ENCODE assay signal across 8 mouse cellular contexts in genomic region chr4:117858794-117859193, GRCm38 (mm10). TPM values are rescaled to one million over a fixed set of nuclear protein-coding genes. Genes with fewer than 3 reads are reported as not detected.
DNase-seq lines count a peak whose midpoint lies in the region; ATAC-seq and TF ChIP-seq lines count a peak whose summit lies in the region.

No protein-coding gene starts in this region.

- H3K27me3 ChIP-seq in hindbrain, embryonic 12.5 days, result no peaks in the 10 kb centered on the region
- no peaks in the 10 kb centered on the region for H3K27me3 ChIP-seq in hindbrain, embryonic 16.5 days (replicated peaks; ENCODE audit: control insufficient read depth, insufficient read depth, low read length)
- no peaks in the 10 kb centered on the region for H3K27me3 ChIP-seq in MEL (ENCODE audit: control insufficient read depth in 1 of 2, insufficient read depth in 2 of 2, low read length in 2 of 2)
- no peaks in the 10 kb centered on the region for H3K27me3 ChIP-seq in hindbrain, postnatal 0 days (ENCODE audit: insufficient read depth, low read length)
- H3K27me3 ChIP-seq in limb, embryonic 11.5 days (ENCODE audit: control insufficient read depth, insufficient read depth, low read length), result no peaks in the 10 kb centered on the region

- peak; percentile 39; the same call in 1 of the 2 replicates for ATAC-seq in hindbrain, embryonic 12.5 days (ENCODE audit: low FRiP score)
- no peak for ATAC-seq in hindbrain, embryonic 16.5 days
- peak; percentile 33; the same call in 1 of the 2 replicates for ATAC-seq in hindbrain, postnatal 0 days
- ATAC-seq in limb, embryonic 11.5 days (ENCODE audit: insufficient number of reproducible peaks, low FRiP score, low TSS enrichment, low read depth), result peak; percentile 49; the same call in 1 of the 2 replicates

- no peak overlapping the region for H3K4me3 ChIP-seq in hindbrain, embryonic 12.5 days
- no peak overlapping the region for H3K4me3 ChIP-seq in hindbrain, embryonic 16.5 days (ENCODE audit: low read length)
- H3K4me3 ChIP-seq in MEL (ENCODE audit: control insufficient read depth in 1 of 2, insufficient read depth in 1 of 2, low read depth in 2 of 2, low read length in 2 of 2), result no peak overlapping the region
- H3K4me3 ChIP-seq in hindbrain, postnatal 0 days (ENCODE audit: low read length), result no peak overlapping the region
- H3K4me3 ChIP-seq in limb, embryonic 11.5 days (ENCODE audit: low read depth, low read length), result no peak overlapping the region

- H3K4me2 ChIP-seq in hindbrain, embryonic 12.5 days (replicated peaks), result no peak overlapping the region
- no peak overlapping the region for H3K4me2 ChIP-seq in hindbrain, embryonic 16.5 days (ENCODE audit: low read length)
- no peak overlapping the region for H3K4me2 ChIP-seq in hindbrain, postnatal 0 days (ENCODE audit: low read depth, low read length)
- no peak overlapping the region for H3K4me2 ChIP-seq in limb, embryonic 11.5 days (ENCODE audit: low read depth, severe bottlenecking)

- no peak for TF ChIP-seq POLR2A in MEL (IDR thresholded peaks at IDR 0.05; ENCODE audit: control insufficient read depth in 1 of 2, insufficient read depth in 1 of 2, low read depth in 1 of 2, low read length in 2 of 2, poor library complexity in 1 of 2)

- no peaks in the 10 kb centered on the region for H3K9me3 ChIP-seq in hindbrain, embryonic 12.5 days (replicated peaks)
- no peaks in the 10 kb centered on the region for H3K9me3 ChIP-seq in hindbrain, embryonic 16.5 days (ENCODE audit: control insufficient read depth, low read length)
- H3K9me3 ChIP-seq in MEL (replicated peaks; ENCODE audit: insufficient read depth, low read length), result no peaks in the 10 kb centered on the region
- no peaks in the 10 kb centered on the region for H3K9me3 ChIP-seq in hindbrain, postnatal 0 days (ENCODE audit: low read length)
- no peaks in the 10 kb centered on the region for H3K9me3 ChIP-seq in limb, embryonic 11.5 days (ENCODE audit: control insufficient read depth, low read length)

- no peak overlapping the region for H3K27ac ChIP-seq in hindbrain, embryonic 12.5 days
- no peak overlapping the region for H3K27ac ChIP-seq in hindbrain, embryonic 16.5 days (ENCODE audit: low read depth, low read length)
- no peak overlapping the region for H3K27ac ChIP-seq in MEL (ENCODE audit: control insufficient read depth, low read depth, low read length)
- peak overlapping the region; percentile 41; the same call in 1 of the 2 replicates for H3K27ac ChIP-seq in hindbrain, postnatal 0 days
- no peak overlapping the region for H3K27ac ChIP-seq in limb, embryonic 11.5 days (replicated peaks; ENCODE audit: low read depth, low read length)

- no peaks in the 10 kb centered on the region for H3K36me3 ChIP-seq in hindbrain, embryonic 12.5 days
- no peaks in the 10 kb centered on the region for H3K36me3 ChIP-seq in hindbrain, embryonic 16.5 days (ENCODE audit: control insufficient read depth, insufficient read depth, low read length)
- H3K36me3 ChIP-seq in MEL (ENCODE audit: control insufficient read depth in 1 of 2, insufficient read depth in 2 of 2, low read length in 2 of 2), result no peaks in the 10 kb centered on the region; a peak in 1 of 4 replicates
- 0 out of 2 replicates have a peak, but pooled peaks cover under 1% of the 10 kb centered on the region for H3K36me3 ChIP-seq in hindbrain, postnatal 0 days (ENCODE audit: insufficient read depth, low read length)
- peaks cover 6% of the 10 kb centered on the region; the same call in 1 of the 2 replicates for H3K36me3 ChIP-seq in limb, embryonic 11.5 days (ENCODE audit: control insufficient read depth, insufficient read depth, low read length)

- 59% methylated on average over 3 of the region's 3 CpGs for WGBS in hindbrain, embryonic 12.5 days
- 52% methylated on average over 3 of the region's 3 CpGs for WGBS in hindbrain, embryonic 16.5 days
- 60% methylated on average over 3 of the region's 3 CpGs for WGBS in hindbrain, postnatal 0 days
- WGBS in limb, embryonic 11.5 days, result 73% methylated on average over 3 of the region's 3 CpGs

- peak; percentile 56 to 70 (median 70) for TF ChIP-seq CTCF in MEL (IDR thresholded peaks at IDR 0.05 in 2 of 3, conservative IDR thresholded peaks at IDR 0.05 in 1 of 3; ENCODE audit: control insufficient read depth in 1 of 3, insufficient read depth in 1 of 3, low read depth in 2 of 3, low read length in 3 of 3, poor library complexity in 1 of 3, severe bottlenecking in 1 of 3)
- peak; percentile 71 for TF ChIP-seq CTCF in hindbrain, postnatal 0 days (IDR thresholded peaks at IDR 0.05; ENCODE audit: low read depth)

- peak; percentile 34 for DNase-seq in MEL (ENCODE audit: low read depth, low spot score)
- DNase-seq in cerebellum, adult 8-10 months, result peak; percentile 49
- DNase-seq in hindbrain, postnatal 0 days (ENCODE audit: low spot score), result peak; percentile 72
- DNase-seq in limb, embryonic 11.5 days (ENCODE audit: low spot score), result peak; percentile 72
- peak; percentile 67 for DNase-seq in retina, embryonic 14.5 days (ENCODE audit: low spot score)
- peak; percentile 46 to 60 for DNase-seq in urinary bladder, postnatal 36 days (ENCODE audit: low spot score in 2 of 2)

- no peak overlapping the region for H3K9ac ChIP-seq in hindbrain, embryonic 12.5 days
- no peak overlapping the region for H3K9ac ChIP-seq in hindbrain, embryonic 16.5 days (ENCODE audit: low read depth, low read length)
- H3K9ac ChIP-seq in MEL (ENCODE audit: control insufficient read depth, low read depth, low read length, poor library complexity, severe bottlenecking), result no peak overlapping the region
- no peak overlapping the region for H3K9ac ChIP-seq in hindbrain, postnatal 0 days (replicated peaks; ENCODE audit: low read length)
- H3K9ac ChIP-seq in limb, embryonic 11.5 days (ENCODE audit: low read length), result no peak overlapping the region

- TF ChIP-seq EP300 in MEL (IDR thresholded peaks at IDR 0.05; ENCODE audit: low read depth in 1 of 2, low read length in 2 of 2), result no peak

- H3K79me2 ChIP-seq in MEL (ENCODE audit: control insufficient read depth, insufficient read depth, low read length, poor library complexity), result no peaks in the 10 kb centered on the region

- H3K4me1 ChIP-seq in hindbrain, embryonic 12.5 days, result peaks cover 7% of the 10 kb centered on the region
- H3K4me1 ChIP-seq in hindbrain, embryonic 16.5 days (ENCODE audit: control insufficient read depth, insufficient read depth, low read depth, low read length), result no peaks in the 10 kb centered on the region; the same call in 1 of the 2 replicates
- no peaks in the 10 kb centered on the region for H3K4me1 ChIP-seq in MEL (ENCODE audit: control insufficient read depth in 1 of 2, insufficient read depth in 2 of 2, low read length in 2 of 2)
- H3K4me1 ChIP-seq in hindbrain, postnatal 0 days (ENCODE audit: insufficient read depth, low read length), result peaks cover 18% of the 10 kb centered on the region; the same call in 1 of the 2 replicates
- no peaks in the 10 kb centered on the region for H3K4me1 ChIP-seq in limb, embryonic 11.5 days (ENCODE audit: control insufficient read depth, insufficient read depth, low read length)

- peak; percentile 64 for TF ChIP-seq RAD21 in MEL (IDR thresholded peaks at IDR 0.05; ENCODE audit: low read depth, low read length)

RNA-seq across cellular contexts. Expression of gene Ccdc24, which starts 13.6 kb away (rescaled TPM):
- 2.9 TPM in 2 replicates for polyA plus RNA-seq in hindbrain, embryonic 12.5 days (2016; fragmentation: Nextera tagmentation; extraction: Ambion mirVana)
- 2.1 and 2.2 TPM in 2 replicates for polyA plus RNA-seq in hindbrain, embryonic 16.5 days (2015; fragmentation: Nextera tagmentation; extraction: Ambion mirVana)
- total RNA-seq in MEL (2012; rRNA removed), result 0.19 and 0.56 TPM in 2 replicates
- under 1 TPM in 1 of 2 experiments, not detected in 1; 0.36 TPM for polyA plus RNA-seq in MEL (2012; ENCODE audit: insufficient read depth in 1 of 2, insufficient read length in 2 of 2, low read depth in 1 of 2, low replicate concordance in 2 of 2, missing spikeins in 1 of 2)
- 2.0 and 3.4 TPM in 2 replicates for total RNA-seq in hindbrain, postnatal 0 days (2014; rRNA removed)
- polyA plus RNA-seq in hindbrain, postnatal 0 days (2015; fragmentation: Nextera tagmentation; extraction: Ambion mirVana), result 1.7 and 2.2 TPM in 2 replicates
- polyA plus RNA-seq in limb, embryonic 11.5 days (2014; fragmentation: Nextera tagmentation; extraction: Ambion mirVana), result 1.0 and 1.6 TPM in 2 replicates

RNA-seq across cellular contexts. Expression of gene Slc6a9, which starts 24.5 kb away (rescaled TPM):
- polyA plus RNA-seq in hindbrain, embryonic 12.5 days (2016; fragmentation: Nextera tagmentation; extraction: Ambion mirVana), result 14.1 and 19.7 TPM in 2 replicates
- polyA plus RNA-seq in hindbrain, embryonic 16.5 days (2015; fragmentation: Nextera tagmentation; extraction: Ambion mirVana), result 55.3 and 63.8 TPM in 2 replicates
- total RNA-seq in MEL (2012; rRNA removed), result 3.2 and 8.3 TPM in 2 replicates
- 10 to 100 TPM in 1 of 2 experiments, not detected in 1; 21.2 TPM for polyA plus RNA-seq in MEL (2012; ENCODE audit: insufficient read depth in 1 of 2, insufficient read length in 2 of 2, low read depth in 1 of 2, low replicate concordance in 2 of 2, missing spikeins in 1 of 2)
- 107 and 132 TPM in 2 replicates for total RNA-seq in hindbrain, postnatal 0 days (2014; rRNA removed)
- 79.7 and 82.9 TPM in 2 replicates for polyA plus RNA-seq in hindbrain, postnatal 0 days (2015; fragmentation: Nextera tagmentation; extraction: Ambion mirVana)
- 10.1 and 11.1 TPM in 2 replicates for polyA plus RNA-seq in limb, embryonic 11.5 days (2014; fragmentation: Nextera tagmentation; extraction: Ambion mirVana)

RNA-seq across cellular contexts. Expression of gene B4galt2, which starts 24.5 kb away (rescaled TPM):
- polyA plus RNA-seq in hindbrain, embryonic 12.5 days (2016; fragmentation: Nextera tagmentation; extraction: Ambion mirVana), result 43.9 and 44.3 TPM in 2 replicates
- polyA plus RNA-seq in hindbrain, embryonic 16.5 days (2015; fragmentation: Nextera tagmentation; extraction: Ambion mirVana), result 64.4 and 65.6 TPM in 2 replicates
- total RNA-seq in MEL (2012; rRNA removed), result 0.08 TPM in 1 of 2 replicates, not detected in the other
- under 1 TPM in 1 of 2 experiments, not detected in 1; 0.19 TPM for polyA plus RNA-seq in MEL (2012; ENCODE audit: insufficient read depth in 1 of 2, insufficient read length in 2 of 2, low read depth in 1 of 2, low replicate concordance in 2 of 2, missing spikeins in 1 of 2)
- total RNA-seq in hindbrain, postnatal 0 days (2014; rRNA removed), result 286 and 304 TPM in 2 replicates
- polyA plus RNA-seq in hindbrain, postnatal 0 days (2015; fragmentation: Nextera tagmentation; extraction: Ambion mirVana), result 71.5 and 77.0 TPM in 2 replicates
- polyA plus RNA-seq in limb, embryonic 11.5 days (2014; fragmentation: Nextera tagmentation; extraction: Ambion mirVana), result 26.7 and 30.1 TPM in 2 replicates

RNA-seq across cellular contexts. Expression of gene Atp6v0b, which starts 28.3 kb away (rescaled TPM):
- polyA plus RNA-seq in hindbrain, embryonic 12.5 days (2016; fragmentation: Nextera tagmentation; extraction: Ambion mirVana), result 267 and 289 TPM in 2 replicates
- 631 and 701 TPM in 2 replicates for polyA plus RNA-seq in hindbrain, embryonic 16.5 days (2015; fragmentation: Nextera tagmentation; extraction: Ambion mirVana)
- 227 and 286 TPM in 2 replicates for total RNA-seq in MEL (2012; rRNA removed)
- 100 to 1,000 TPM in 1 of 2 experiments, not detected in 1; 343 TPM for polyA plus RNA-seq in MEL (2012; ENCODE audit: insufficient read depth in 1 of 2, insufficient read length in 2 of 2, low read depth in 1 of 2, low replicate concordance in 2 of 2, missing spikeins in 1 of 2)
- 579 and 615 TPM in 2 replicates for total RNA-seq in hindbrain, postnatal 0 days (2014; rRNA removed)
- polyA plus RNA-seq in hindbrain, postnatal 0 days (2015; fragmentation: Nextera tagmentation; extraction: Ambion mirVana), result 637 and 643 TPM in 2 replicates
- polyA plus RNA-seq in limb, embryonic 11.5 days (2014; fragmentation: Nextera tagmentation; extraction: Ambion mirVana), result 143 and 158 TPM in 2 replicates

RNA-seq across cellular contexts. Expression of gene Dph2, which starts 33.0 kb away (rescaled TPM):
- 20.5 and 22.4 TPM in 2 replicates for polyA plus RNA-seq in hindbrain, embryonic 12.5 days (2016; fragmentation: Nextera tagmentation; extraction: Ambion mirVana)
- polyA plus RNA-seq in hindbrain, embryonic 16.5 days (2015; fragmentation: Nextera tagmentation; extraction: Ambion mirVana), result 21.8 and 24.0 TPM in 2 replicates
- 24.7 and 27.2 TPM in 2 replicates for total RNA-seq in MEL (2012; rRNA removed)
- 10 to 100 TPM in 1 of 2 experiments, not detected in 1; 25.2 TPM for polyA plus RNA-seq in MEL (2012; ENCODE audit: insufficient read depth in 1 of 2, insufficient read length in 2 of 2, low read depth in 1 of 2, low replicate concordance in 2 of 2, missing spikeins in 1 of 2)
- 21.2 and 24.8 TPM in 2 replicates for total RNA-seq in hindbrain, postnatal 0 days (2014; rRNA removed)
- polyA plus RNA-seq in hindbrain, postnatal 0 days (2015; fragmentation: Nextera tagmentation; extraction: Ambion mirVana), result 13.5 and 14.1 TPM in 2 replicates
- polyA plus RNA-seq in limb, embryonic 11.5 days (2014; fragmentation: Nextera tagmentation; extraction: Ambion mirVana), result 21.2 and 22.2 TPM in 2 replicates

Comparison
In these comparisons a context has a peak if more than half of its experiments do, and no peak if none do; other contexts are left out.
1. RNA of gene B4galt2, which starts 24.5 kb away (polyA plus RNA-seq): 71.5 to 77.0 TPM in hindbrain, postnatal 0 days, 64.4 to 65.6 TPM in hindbrain, embryonic 16.5 days, 43.9 to 44.3 TPM in hindbrain, embryonic 12.5 days and 26.7 to 30.1 TPM in limb, embryonic 11.5 days; 0.19 TPM in MEL; every median in the first group is over 10 times any median in the second.
2. Peak in every context shown above with its lines, with median percentiles within 50 percentile points of each other: DNase-seq.